Mouse (Mus musculus) cortical plate, adult 2 months (tissue): ENCODE results near the gene Rec114.

ENCODE experiments used
- CTCF ChIP-seq: fragments of 200-500 bp; IDR thresholded peaks from 2 replicates; pipeline ENCODE4 v1.5.1; 2011; ENCODE audit warnings: mild to moderate bottlenecking, control low read depth, low read length; ENCODE audit not compliant: insufficient read depth; ENCODE audit errors: extremely low read depth
- POLR2A ChIP-seq: fragments of 200-500 bp; IDR thresholded peaks from 2 replicates; pipeline ENCODE4 v1.6.1; 2011; ENCODE audit warnings: mild to moderate bottlenecking, low read length, control low read depth; ENCODE audit not compliant: insufficient read depth; ENCODE audit errors: extremely low read depth

GRCm38 (mm10) chr9:58774761-58775160 lies 31.0 kb upstream of the Rec114 start:
- TF ChIP-seq CTCF (no peak), POLR2A (no peak)
